Mouse (Mus musculus) midbrain, embryonic 11.5 days (tissue): ENCODE results near the gene Ripor3. TPM values are rescaled to one million over a fixed set of nuclear protein-coding genes. Genes with fewer than 3 reads are reported as not detected.
A peak's percentile ranks its signal among the peaks of the same experiment; 100 is the strongest.

Source experiments
- ATAC-seq: fragments of 200-750 bp; cut with Nextera tagmentation; 2 replicates; pipeline ENCODE4 v1.8.0; 2017; ENCODE audit warnings: moderate TSS enrichment, moderate library complexity; ENCODE audit not compliant: low FRiP score
- DNase-seq: peaks from one replicate; pipeline ENCODE4 v3.0.0; 2015; ENCODE audit warnings: low spot score; ENCODE audit errors: missing footprints
- H3K27ac ChIP-seq: fragments of 300-500 bp; sonication (generic); 2 replicates; pipeline ENCODE4 v1.5.1; 2014; ENCODE audit warnings: low read depth, low read length
- H3K27me3 ChIP-seq: fragments of 300-500 bp; sonication (generic); 2 replicates; pipeline ENCODE4 v1.6.1; 2014; ENCODE audit warnings: mild to moderate bottlenecking, low read length, moderate library complexity, mixed read lengths; ENCODE audit not compliant: control insufficient read depth, insufficient read depth
- H3K36me3 ChIP-seq: fragments of 300-500 bp; sonication (generic); 2 replicates; pipeline ENCODE4 v1.6.1; 2014; ENCODE audit warnings: mild to moderate bottlenecking, low read length, moderate library complexity, mixed read lengths; ENCODE audit not compliant: control insufficient read depth, insufficient read depth
- H3K4me1 ChIP-seq: fragments of 300-500 bp; sonication (generic); 2 replicates; pipeline ENCODE4 v1.6.1; 2014; ENCODE audit warnings: low read length; ENCODE audit not compliant: control insufficient read depth, insufficient read depth
- H3K4me2 ChIP-seq: fragments of 300-500 bp; sonication (generic); 2 replicates; pipeline ENCODE4 v1.6.1; 2014; ENCODE audit warnings: mild to moderate bottlenecking, moderate library complexity
- H3K4me3 ChIP-seq: fragments of 300-500 bp; sonication (generic); 2 replicates; pipeline ENCODE4 v1.5.1; 2014; ENCODE audit warnings: low read depth, low read length
- H3K9ac ChIP-seq: fragments of 300-500 bp; sonication (generic); 2 replicates; pipeline ENCODE4 v1.6.1; 2014; ENCODE audit warnings: low read length
- H3K9me3 ChIP-seq: fragments of 300-500 bp; sonication (generic); 2 replicates; pipeline ENCODE4 v1.6.1; 2016; ENCODE audit warnings: low read length; ENCODE audit not compliant: control insufficient read depth
- WGBS: fragments of 180-500 bp; shearing (Covaris S2); extraction: QIAGEN DNeasy Blood & Tissue Kit; methylation state at CpG from one replicate; pipeline ENCODE4 v1.1.7; 2014; 5-methylcytosine and 5-hydroxymethylcytosine counted together
- polyA plus RNA-seq: library from polyadenylated mRNA; unstranded; fragments of >200 nt; fragmentation: Nextera tagmentation; extraction: Ambion mirVana; gene quantifications from 2 replicates; pipeline ENCODE4 v1.2.1, GENCODE M21; 2014

Ripor3 gene
- polyA plus RNA-seq, 1 experiment from 2014 or later: 0.57 TPM

GRCm38 (mm10) chr2:167969851-167970541 lies 40.4 kb downstream of the Ripor3 start:
- DNase-seq (no peak), ATAC-seq (no peak)
- Histone ChIP-seq H3K36me3 (peaks cover 39% of the 10 kb centered on the region), H3K9ac (no peak overlapping the region), H3K9me3 (no peaks in the 10 kb centered on the region), H3K4me1 (no peaks in the 10 kb centered on the region), H3K27ac (no peak overlapping the region), H3K4me2 (no peak overlapping the region), H3K27me3 (no peaks in the 10 kb centered on the region), H3K4me3 (no peak overlapping the region)
- WGBS: 95% methylated on average over 10 of the region's 10 CpGs

DNA sequence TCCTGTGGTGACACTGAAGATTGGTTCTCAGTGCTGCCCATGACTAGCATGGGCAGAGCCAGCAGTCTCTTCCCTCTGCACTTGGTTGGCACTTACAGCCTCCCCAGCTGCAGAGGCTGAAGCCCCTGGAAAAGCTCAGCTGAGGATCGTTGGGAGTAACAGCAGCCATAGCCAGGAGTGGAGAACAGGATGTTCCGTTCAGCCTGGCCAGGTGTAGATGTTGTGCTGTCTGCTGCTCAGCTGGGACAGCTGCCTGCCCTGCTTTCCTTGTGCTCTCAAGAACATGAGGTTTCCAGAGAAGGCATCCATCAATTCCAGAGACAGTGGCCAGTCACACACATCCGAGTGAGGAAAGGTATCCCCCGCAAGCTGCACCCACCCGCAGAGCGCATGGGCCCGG lies 41.9 kb downstream of the Ripor3 start:
- H3K9me3 ChIP-seq: no peaks in the 10 kb centered on the region
- H3K4me3 ChIP-seq: no peak overlapping the region
- H3K4me1 ChIP-seq: no peaks in the 10 kb centered on the region
- no peak overlapping the region for H3K27ac ChIP-seq
- 95% methylated on average over 7 of the region's 7 CpGs for WGBS
- H3K27me3 ChIP-seq: no peaks in the 10 kb centered on the region
- no peak overlapping the region for H3K4me2 ChIP-seq
- no peak overlapping the region for H3K9ac ChIP-seq
- no peak for DNase-seq
- peaks cover 29% of the 10 kb centered on the region for H3K36me3 ChIP-seq
- no peak for ATAC-seq

- Histone ChIP-seq H3K27ac (no peak overlapping the region), H3K4me2 (no peak overlapping the region), H3K36me3 (peaks cover 22% of the 10 kb centered on the region), H3K4me3 (no peak overlapping the region), H3K9ac (no peak overlapping the region), H3K9me3 (no peaks in the 10 kb centered on the region), H3K4me1 (no peaks in the 10 kb centered on the region), H3K27me3 (no peaks in the 10 kb centered on the region)
- no peak for ATAC-seq
- DNase-seq: no peak
- WGBS: 91% methylated on average over 3 of the region's 3 CpGs
Observed at GRCm38 (mm10) chr2:167965911-167966310, 44.5 kb downstream of the Ripor3 start.

GRCm38 (mm10) chr2:167964320-167964719 lies 46.1 kb downstream of the Ripor3 start:
- no peak overlapping the region for H3K4me3 ChIP-seq
- no peak for DNase-seq
- no peak overlapping the region for H3K27ac ChIP-seq
- H3K27me3 ChIP-seq: no peaks in the 10 kb centered on the region
- no peak overlapping the region for H3K9ac ChIP-seq
- H3K4me1 ChIP-seq: no peaks in the 10 kb centered on the region
- WGBS: 92% methylated on average over 9 of the region's 9 CpGs
- H3K4me2 ChIP-seq: no peak overlapping the region
- no peaks in the 10 kb centered on the region for H3K9me3 ChIP-seq
- ATAC-seq: no peak
- H3K36me3 ChIP-seq: peaks cover 22% of the 10 kb centered on the region

- H3K4me3 ChIP-seq: no peak overlapping the region
- peaks cover 22% of the 10 kb centered on the region for H3K36me3 ChIP-seq
- H3K4me2 ChIP-seq: no peak overlapping the region
- H3K9me3 ChIP-seq: no peaks in the 10 kb centered on the region
- H3K9ac ChIP-seq: no peak overlapping the region
- DNase-seq: no peak
- H3K27me3 ChIP-seq: no peaks in the 10 kb centered on the region
- 93% methylated on average over 9 of the region's 9 CpGs for WGBS
- H3K27ac ChIP-seq: no peak overlapping the region
- no peaks in the 10 kb centered on the region for H3K4me1 ChIP-seq
- no peak for ATAC-seq
Observed at GRCm38 (mm10) chr2:167963778-167964300, 46.6 kb downstream of the Ripor3 start.

- no peak overlapping the region for H3K4me2 ChIP-seq
- DNase-seq (no peak), ATAC-seq (no peak)
- no peak overlapping the region for H3K27ac ChIP-seq
- no peak overlapping the region for H3K4me3 ChIP-seq
- no peaks in the 10 kb centered on the region for H3K9me3 ChIP-seq
- no peaks in the 10 kb centered on the region for H3K4me1 ChIP-seq
- no peak overlapping the region for H3K9ac ChIP-seq
- H3K27me3 ChIP-seq: no peaks in the 10 kb centered on the region
- peaks cover 17% of the 10 kb centered on the region for H3K36me3 ChIP-seq
- 91% methylated on average over 4 of the region's 4 CpGs for WGBS
Observed at GRCm38 (mm10) chr2:167963176-167963575, 47.2 kb downstream of the Ripor3 start.

GRCm38 (mm10) chr2:167962347-167962746 lies 48.1 kb downstream of the Ripor3 start:
- Histone ChIP-seq H3K9me3 (no peaks in the 10 kb centered on the region), H3K9ac (no peak overlapping the region), H3K36me3 (peaks cover 11% of the 10 kb centered on the region), H3K4me1 (no peaks in the 10 kb centered on the region), H3K4me2 (no peak overlapping the region), H3K27me3 (no peaks in the 10 kb centered on the region), H3K27ac (no peak overlapping the region), H3K4me3 (no peak overlapping the region)
- 92% methylated on average over 6 of the region's 6 CpGs for WGBS
- DNase-seq (no peak), ATAC-seq (no peak)

DNA sequence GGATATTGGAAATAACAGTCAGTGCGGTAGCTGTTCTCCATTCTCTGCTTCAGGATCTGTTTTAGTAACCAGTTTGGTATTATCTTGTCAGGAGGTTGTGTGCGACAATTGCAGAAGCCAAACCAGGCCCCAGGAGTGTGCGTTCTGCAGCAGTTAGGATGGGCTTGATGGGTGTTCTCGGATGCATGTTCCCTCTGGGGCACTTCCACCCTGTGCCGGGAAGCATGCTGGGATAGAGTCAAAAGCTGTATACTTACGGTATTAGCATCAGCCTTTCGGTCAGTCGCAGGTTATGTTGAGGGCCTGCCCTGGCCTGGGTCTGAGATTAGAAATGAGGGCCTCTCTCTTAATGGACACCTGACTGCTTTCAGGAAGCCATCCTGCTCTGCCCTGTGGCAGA lies 49.8 kb downstream of the Ripor3 start:
- H3K4me3 ChIP-seq: no peak overlapping the region
- no peaks in the 10 kb centered on the region for H3K4me1 ChIP-seq
- H3K27ac ChIP-seq: no peak overlapping the region
- H3K4me2 ChIP-seq: no peak overlapping the region
- ATAC-seq (no peak), DNase-seq (peak; percentile 44)
- H3K9ac ChIP-seq: no peak overlapping the region
- H3K36me3 ChIP-seq: peaks cover 8% of the 10 kb centered on the region
- H3K27me3 ChIP-seq: no peaks in the 10 kb centered on the region
- no peaks in the 10 kb centered on the region for H3K9me3 ChIP-seq
- WGBS: 91% methylated on average over 8 of the region's 8 CpGs

- DNase-seq (no peak), ATAC-seq (no peak)
- H3K9ac ChIP-seq: no peak overlapping the region
- no peaks in the 10 kb centered on the region for H3K9me3 ChIP-seq
- H3K4me2 ChIP-seq: no peak overlapping the region
- no peak overlapping the region for H3K4me3 ChIP-seq
- peaks cover 2% of the 10 kb centered on the region; the same call in 1 of the 2 replicates for H3K36me3 ChIP-seq
- WGBS: 80% methylated on average over 7 of the region's 7 CpGs
- no peak overlapping the region for H3K27ac ChIP-seq
- no peaks in the 10 kb centered on the region for H3K27me3 ChIP-seq
- H3K4me1 ChIP-seq: no peaks in the 10 kb centered on the region
Observed at GRCm38 (mm10) chr2:167959996-167960395, 50.4 kb downstream of the Ripor3 start.
